21 mouse cellular contexts compared by ENCODE assay signal in the genomic region with DNA sequence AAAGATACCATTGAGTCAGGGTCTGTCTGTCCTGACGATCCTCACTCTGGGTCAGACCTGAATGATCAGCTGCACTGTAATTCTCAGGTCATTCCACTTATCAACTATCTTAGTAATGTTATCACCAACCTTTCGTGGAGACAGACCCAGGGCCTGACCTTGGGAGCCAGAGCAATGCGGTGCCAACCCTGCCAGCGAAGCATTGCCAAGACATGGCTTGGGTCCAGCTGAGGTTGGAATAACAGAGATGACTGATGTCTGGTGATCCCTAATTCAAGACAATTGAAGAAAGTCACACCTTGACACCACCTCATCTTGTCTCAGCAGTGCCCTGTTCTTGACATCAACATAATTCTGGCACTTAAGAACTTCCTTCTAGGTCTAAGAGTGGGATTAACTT. TPM values are rescaled to one million over a fixed set of nuclear protein-coding genes. Genes with fewer than 3 reads are reported as not detected.
DNase-seq lines count a peak whose midpoint lies in the region; ATAC-seq lines count a peak whose summit lies in the region.
"Had no signal": no experiment of that assay in that cellular context is flagged by ENCODE, and none has a peak within 500 bp of the region (broad histone marks: within the 10 kb centered on the region; RNA-seq: fewer than 3 reads in every experiment).

No protein-coding gene starts in this region.

- no peaks in the 10 kb centered on the region for H3K36me3 ChIP-seq in kidney, embryonic 15.5 days
- H3K36me3 ChIP-seq: embryonic facial prominence, embryonic 12.5 days; forebrain, embryonic 15.5 days; heart, embryonic 13.5 days; limb, embryonic 15.5 days; midbrain, embryonic 13.5 days; neural tube, embryonic 12.5 days had no signal

- H3K4me1 ChIP-seq in kidney, embryonic 15.5 days, result peaks cover 15% of the 10 kb centered on the region

- H3K27ac ChIP-seq in kidney, embryonic 15.5 days, result no peak overlapping the region
- H3K27ac ChIP-seq: embryonic facial prominence, embryonic 12.5 days; forebrain, embryonic 15.5 days; heart, embryonic 13.5 days; limb, embryonic 15.5 days; midbrain, embryonic 13.5 days; neural tube, embryonic 12.5 days had no signal

- H3K9ac ChIP-seq in kidney, embryonic 15.5 days, result no peak overlapping the region
- H3K9ac ChIP-seq: forebrain, embryonic 15.5 days; heart, embryonic 13.5 days; limb, embryonic 15.5 days; liver, postnatal 0 days; midbrain, embryonic 13.5 days; neural tube, embryonic 12.5 days had no signal

- no peaks in the 10 kb centered on the region for H3K27me3 ChIP-seq in kidney, embryonic 15.5 days
- H3K27me3 ChIP-seq: embryonic facial prominence, embryonic 12.5 days; forebrain, embryonic 15.5 days; heart, embryonic 13.5 days; limb, embryonic 15.5 days; midbrain, embryonic 13.5 days; neural tube, embryonic 12.5 days had no signal

- H3K9me3 ChIP-seq in kidney, embryonic 15.5 days (replicated peaks), result no peaks in the 10 kb centered on the region
- H3K9me3 ChIP-seq: embryonic facial prominence, embryonic 12.5 days; forebrain, embryonic 15.5 days; heart, embryonic 13.5 days; limb, embryonic 15.5 days; midbrain, embryonic 13.5 days; neural tube, embryonic 12.5 days had no signal

- DNase-seq in heart, adult 18-20 months, result peak; percentile 45 to 59
- DNase-seq in heart, adult 8-10 months (ENCODE audit: low spot score), result no peak
- DNase-seq in kidney, adult 9 months, result peak; percentile 50
- DNase-seq in adrenal gland, adult 18-20 months (ENCODE audit: low spot score in 2 of 2), result peak; percentile 55 to 58
- DNase-seq in adrenal gland, adult 8-10 months, result peak; percentile 71
- DNase-seq in spleen, postnatal 14 days (ENCODE audit: low spot score in 2 of 2), result no peak
- DNase-seq in layer of hippocampus, adult 11-12 months (ENCODE audit: low spot score), result no peak
- DNase-seq: gastrocnemius, postnatal 36 days; layer of hippocampus, postnatal 36 days; liver, postnatal 0 days; lung, postnatal 10 days; right cerebral cortex, postnatal 14 days; spleen, adult 18-20 months had no signal

- H3K4me3 ChIP-seq in kidney, embryonic 15.5 days (replicated peaks), result no peak overlapping the region
- H3K4me3 ChIP-seq: embryonic facial prominence, embryonic 12.5 days; erythroblast, embryonic 14.5 days; forebrain, embryonic 15.5 days; heart, embryonic 13.5 days; limb, embryonic 15.5 days; midbrain, embryonic 13.5 days; neural tube, embryonic 12.5 days had no signal

- no peak for ATAC-seq in kidney, embryonic 15.5 days (replicated peaks; ENCODE audit: low FRiP score)
- ATAC-seq: forebrain, embryonic 15.5 days; liver, postnatal 0 days; midbrain, embryonic 13.5 days had no signal

- WGBS in kidney, embryonic 15.5 days, result 87% methylated on average over 4 of the region's 4 CpGs

- no peak overlapping the region for H3K4me2 ChIP-seq in kidney, embryonic 15.5 days
- H3K4me2 ChIP-seq: embryonic facial prominence, embryonic 12.5 days; forebrain, embryonic 15.5 days; heart, embryonic 13.5 days; limb, embryonic 15.5 days; midbrain, embryonic 13.5 days; neural tube, embryonic 12.5 days had no signal

RNA-seq across cellular contexts. Expression of gene Ccnl1, which starts 24.3 kb away (rescaled TPM):
- 10 to 100 TPM; 14.7 to 20.8 TPM for total RNA-seq in heart, adult 18-20 months (2021)
- 10 to 100 TPM; 14.9 to 20.4 (median 16.9) TPM for total RNA-seq in heart, adult 8-10 months (2022)
- 99.6 and 101 TPM in 2 replicates for polyA plus RNA-seq in kidney, embryonic 15.5 days (2015; fragmentation: Nextera tagmentation; extraction: Ambion mirVana)
- 100 to 1,000 TPM in 1 of 2 experiments, 10 to 100 TPM in 1; 89.0 to 102 TPM for total RNA-seq in adrenal gland, adult 18-20 months (2021)
- 10 to 100 TPM; 53.2 to 91.9 (median 84.1) TPM for total RNA-seq in adrenal gland, adult 8-10 months (2022)

Comparison
In these comparisons a context has a peak if more than half of its experiments do, and no peak if none do; other contexts are left out.
1. DNase-seq: peak in heart, adult 18-20 months (2 of 2), kidney, adult 9 months (single experiment), adrenal gland, adult 18-20 months (2 of 2) and adrenal gland, adult 8-10 months (single experiment); none in heart, adult 8-10 months (single experiment), spleen, postnatal 14 days (0 of 2) and layer of hippocampus, adult 11-12 months (single experiment).